9 mouse cellular contexts compared by ENCODE assay signal in the genomic region with DNA sequence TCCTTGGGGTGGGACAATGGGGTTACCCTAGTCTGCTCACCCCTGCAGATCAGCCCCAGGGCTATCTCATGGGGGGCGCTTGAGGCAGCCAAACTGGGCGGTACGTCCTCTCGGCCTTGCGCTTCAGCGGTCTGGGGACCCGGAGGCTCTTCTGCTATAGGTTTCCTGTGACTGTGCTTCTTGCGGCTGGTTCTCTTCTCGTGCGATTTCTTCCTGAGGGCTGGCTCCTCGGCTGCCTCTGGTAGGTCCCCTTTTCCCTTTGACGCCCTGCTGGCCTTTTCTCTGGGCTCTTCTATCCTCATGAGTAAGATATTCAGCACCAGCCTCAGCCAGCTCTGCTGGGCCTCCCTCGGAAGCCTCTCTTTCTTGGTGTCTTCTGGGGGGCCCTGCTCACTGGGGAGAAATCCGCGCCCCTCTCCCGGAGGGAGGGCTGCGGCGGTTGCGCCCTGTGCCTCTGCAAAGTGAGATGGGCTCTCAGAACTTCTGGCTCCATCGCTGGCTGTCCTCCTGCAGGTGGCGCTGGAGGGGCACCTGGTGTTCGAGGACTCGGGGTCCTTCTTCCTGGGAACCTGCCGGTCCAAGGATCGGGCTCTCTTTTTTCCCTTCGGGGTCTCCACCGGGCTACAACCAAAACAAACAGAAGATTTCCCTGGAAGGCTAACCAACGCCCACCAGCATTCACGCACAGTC. TPM values are rescaled to one million over a fixed set of nuclear protein-coding genes. Genes with fewer than 3 reads are reported as not detected.
A peak's percentile ranks its signal among the peaks of the same experiment; 100 is the strongest.
DNase-seq lines count a peak whose midpoint lies in the region; ATAC-seq and TF ChIP-seq lines count a peak whose summit lies in the region.
"Had no signal": no experiment of that assay in that cellular context is flagged by ENCODE, and none has a peak within 500 bp of the region (broad histone marks: within the 10 kb centered on the region; RNA-seq: fewer than 3 reads in every experiment).

No protein-coding gene starts in this region.

- ATAC-seq in cerebellum, adult (ENCODE audit: insufficient number of reproducible peaks, low FRiP score, low TSS enrichment) = no peak

- TF ChIP-seq CTCF in cerebellum, adult 2 months (IDR thresholded peaks at IDR 0.05; ENCODE audit: borderline replicate concordance, insufficient read depth, low read depth, low read length) = peak; percentile 15; the same call in 1 of the 2 replicates
- TF ChIP-seq CTCF in testis, adult 2 months (IDR thresholded peaks at IDR 0.05; ENCODE audit: control insufficient read depth, insufficient read depth, insufficient replicate concordance, low read depth, low read length) = peak; percentile 56

- no peak for TF ChIP-seq POLR2A in cerebellum, adult 2 months (IDR thresholded peaks at IDR 0.05; ENCODE audit: borderline replicate concordance, insufficient read depth, low read length)
- TF ChIP-seq POLR2A in testis, adult 2 months (IDR thresholded peaks at IDR 0.05; ENCODE audit: control insufficient read depth, low read depth, low read length) = no peak

- H3K9me3 ChIP-seq in midbrain, embryonic 10.5 days (replicated peaks) = no peaks in the 10 kb centered on the region

- no peak overlapping the region for H3K4me3 ChIP-seq in cerebellum, adult 2 months (replicated peaks; ENCODE audit: insufficient read depth, low read depth, low read length)
- H3K4me3 ChIP-seq in midbrain, embryonic 10.5 days = peak overlapping the region; percentile 50
- peak overlapping the region; percentile 30 for H3K4me3 ChIP-seq in testis, adult 2 months (ENCODE audit: control insufficient read depth, low read depth, low read length)

- no peak for DNase-seq in cerebellum, adult 2 months
- DNase-seq in CD4-positive, CD25-positive, alpha-beta regulatory T cell, adult 2 months (ENCODE audit: low read depth, low spot score) = peak; percentile 81
- DNase-seq in embryo, embryonic 9.5 days (ENCODE audit: extremely low spot score) = peak; percentile 75
- peak; percentile 74 for DNase-seq in heart, postnatal 4 days
- peak; percentile 24 to 41 for DNase-seq in left cerebral cortex, postnatal 36 days (ENCODE audit: low spot score in 2 of 2)
- DNase-seq in midbrain, embryonic 10.5 days (ENCODE audit: low spot score) = peak; percentile 68

- no peaks in the 10 kb centered on the region for H3K36me3 ChIP-seq in midbrain, embryonic 10.5 days
- H3K36me3 ChIP-seq in testis, adult 2 months (ENCODE audit: control insufficient read depth, insufficient read depth, low read length) = no peaks in the 10 kb centered on the region

- no peaks in the 10 kb centered on the region for H3K27me3 ChIP-seq in cerebellum, adult 2 months (ENCODE audit: control insufficient read depth, insufficient read depth, low read length)
- peaks cover 31% of the 10 kb centered on the region for H3K27me3 ChIP-seq in midbrain, embryonic 10.5 days (ENCODE audit: low read depth, poor library complexity, severe bottlenecking)
- no peaks in the 10 kb centered on the region for H3K27me3 ChIP-seq in testis, adult 2 months (ENCODE audit: control insufficient read depth, insufficient read depth, low read length)

- intact Hi-C loops in left cerebral cortex, postnatal 36 days (cut with DNase I) = no loop called here

- H3K27ac ChIP-seq in cerebellum, adult 2 months (ENCODE audit: insufficient read depth, low read length) = no peak overlapping the region
- H3K27ac ChIP-seq in midbrain, embryonic 10.5 days (replicated peaks) = peak overlapping the region; percentile 64; the same call in 1 of the 2 replicates
- H3K27ac ChIP-seq in testis, adult 2 months (ENCODE audit: control insufficient read depth, insufficient read depth, low read depth, low read length) = no peak overlapping the region

- 17% methylated on average over 29 of the region's 29 CpGs for WGBS in cerebellum, adult 2 months
- 8% methylated on average over 29 of the region's 29 CpGs for WGBS in midbrain, embryonic 10.5 days

- peaks cover 4% of the 10 kb centered on the region; the same call in 1 of the 2 replicates for H3K4me1 ChIP-seq in cerebellum, adult 2 months (ENCODE audit: control insufficient read depth, insufficient read depth, low read length)
- peaks cover 30% of the 10 kb centered on the region for H3K4me1 ChIP-seq in midbrain, embryonic 10.5 days
- peaks cover 27% of the 10 kb centered on the region for H3K4me1 ChIP-seq in testis, adult 2 months (ENCODE audit: control insufficient read depth, insufficient read depth, low read length)

RNA-seq across cellular contexts. Expression of a gene that starts 5.7 kb away (rescaled TPM):
- 0.36 and 0.74 TPM in 2 replicates for polyA plus RNA-seq in cerebellum, adult 2 months (2012; rRNA removed)
- total RNA-seq in heart, postnatal 4 days (2021) = under 1 TPM in 1 of 2 experiments, not detected in 1; 0.12 TPM
- total RNA-seq in left cerebral cortex, postnatal 36 days (2021) = 10 to 100 TPM; 12.2 to 15.4 TPM
- polyA plus RNA-seq in midbrain, embryonic 10.5 days (2016; fragmentation: Nextera tagmentation; extraction: Ambion mirVana) = 0.11 and 0.26 TPM in 2 replicates
- polyA plus RNA-seq in testis, adult 2 months (2012; rRNA removed) = 4.7 and 4.9 TPM in 2 replicates

RNA-seq across cellular contexts. Expression of a gene that starts 34.2 kb away (rescaled TPM):
- not detected in 2 replicates for polyA plus RNA-seq in cerebellum, adult 2 months (2012; rRNA removed)
- not detected for total RNA-seq in heart, postnatal 4 days (2021)
- not detected for total RNA-seq in left cerebral cortex, postnatal 36 days (2021)
- 0.22 TPM in 1 of 2 replicates, not detected in the other for polyA plus RNA-seq in midbrain, embryonic 10.5 days (2016; fragmentation: Nextera tagmentation; extraction: Ambion mirVana)
- polyA plus RNA-seq in testis, adult 2 months (2012; rRNA removed) = 189 and 199 TPM in 2 replicates
- total RNA-seq: layer of hippocampus, adult 8-10 months had no signal

RNA-seq across cellular contexts. Expression of a gene that starts 42.4 kb away (rescaled TPM):
- 43.7 and 45.8 TPM in 2 replicates for polyA plus RNA-seq in cerebellum, adult 2 months (2012; rRNA removed)
- 10 to 100 TPM; 63.1 to 65.3 TPM for total RNA-seq in heart, postnatal 4 days (2021)
- total RNA-seq in left cerebral cortex, postnatal 36 days (2021) = 10 to 100 TPM; 72.8 to 77.6 TPM
- polyA plus RNA-seq in midbrain, embryonic 10.5 days (2016; fragmentation: Nextera tagmentation; extraction: Ambion mirVana) = 107 and 114 TPM in 2 replicates
- polyA plus RNA-seq in testis, adult 2 months (2012; rRNA removed) = 34.2 and 34.6 TPM in 2 replicates

RNA-seq across cellular contexts. Expression of a gene that starts 51.2 kb away (rescaled TPM):
- polyA plus RNA-seq in cerebellum, adult 2 months (2012; rRNA removed) = 0.03 and 0.05 TPM in 2 replicates
- total RNA-seq in heart, postnatal 4 days (2021) = under 1 TPM in 1 of 2 experiments, not detected in 1; 0.07 TPM
- total RNA-seq in left cerebral cortex, postnatal 36 days (2021) = 1 to 10 TPM in 1 of 2 experiments, under 1 TPM in 1; 0.66 to 1.4 TPM
- not detected in 2 replicates for polyA plus RNA-seq in midbrain, embryonic 10.5 days (2016; fragmentation: Nextera tagmentation; extraction: Ambion mirVana)
- polyA plus RNA-seq in testis, adult 2 months (2012; rRNA removed) = 0.76 and 0.79 TPM in 2 replicates

Comparison
In these comparisons a context has a peak if more than half of its experiments do, and no peak if none do; other contexts are left out.
1. DNase-seq: peak in CD4-positive, CD25-positive, alpha-beta regulatory T cell, adult 2 months (single experiment), embryo, embryonic 9.5 days (single experiment), heart, postnatal 4 days (single experiment), left cerebral cortex, postnatal 36 days (2 of 2) and midbrain, embryonic 10.5 days (single experiment); none in cerebellum, adult 2 months (0 of 2).
2. RNA of a gene that starts 34.2 kb away (polyA plus RNA-seq): 189 to 199 TPM in testis, adult 2 months; not detected in cerebellum, adult 2 months and 0.22 TPM in midbrain, embryonic 10.5 days; every median in the first group is over 100 times any median in the second.